Mouse (Mus musculus) embryonic facial prominence, embryonic 15.5 days (tissue): ENCODE results near the gene Tmem206. TPM values are rescaled to one million over a fixed set of nuclear protein-coding genes. Genes with fewer than 3 reads are reported as not detected.

Experiments used
- ATAC-seq: fragments of 200-750 bp; cut with Nextera tagmentation; 2 replicates; pipeline ENCODE4 v1.8.0; 2017; ENCODE audit warnings: low read depth, moderate TSS enrichment; ENCODE audit not compliant: insufficient number of reproducible peaks, low FRiP score, low TSS enrichment
- H3K27ac ChIP-seq: fragments of 300-500 bp; sonication (generic); replicated peaks from 2 replicates; pipeline ENCODE4 v1.5.1; 2015; ENCODE audit warnings: mild to moderate bottlenecking, inconsistent platforms
- H3K27me3 ChIP-seq: fragments of 300-500 bp; sonication (generic); 2 replicates; pipeline ENCODE4 v1.6.1; 2015; ENCODE audit warnings: inconsistent platforms
- H3K36me3 ChIP-seq: fragments of 300-500 bp; sonication (generic); 2 replicates; pipeline ENCODE4 v1.6.1; 2015; ENCODE audit warnings: mild to moderate bottlenecking, inconsistent platforms
- H3K4me1 ChIP-seq: fragments of 300-500 bp; sonication (generic); 2 replicates; pipeline ENCODE4 v1.6.1; 2015; ENCODE audit warnings: inconsistent platforms
- H3K4me2 ChIP-seq: fragments of 300-500 bp; sonication (generic); replicated peaks from 2 replicates; pipeline ENCODE4 v1.6.1; 2015; ENCODE audit warnings: mild to moderate bottlenecking, inconsistent platforms
- H3K4me3 ChIP-seq: fragments of 300-500 bp; sonication (generic); replicated peaks from 2 replicates; pipeline ENCODE4 v1.5.1; 2015; ENCODE audit warnings: mild to moderate bottlenecking, inconsistent platforms
- H3K9ac ChIP-seq: fragments of 300-500 bp; sonication (generic); 2 replicates; pipeline ENCODE4 v1.6.1; 2015; ENCODE audit warnings: inconsistent platforms
- H3K9me3 ChIP-seq: fragments of 300-500 bp; sonication (generic); replicated peaks from 2 replicates; pipeline ENCODE4 v1.6.1; 2016; ENCODE audit warnings: inconsistent platforms
- WGBS: fragments of 180-500 bp; shearing (Covaris S2); methylation state at CpG from one replicate; pipeline ENCODE4 v1.1.7; 2015; 5-methylcytosine and 5-hydroxymethylcytosine counted together
- polyA plus RNA-seq: library from polyadenylated mRNA; unstranded; fragments of >200 nt; fragmentation: Nextera tagmentation; extraction: Ambion mirVana; gene quantifications from 2 replicates; pipeline ENCODE4 v1.2.1, GENCODE M21; 2015

The Tmem206 gene
- polyA plus RNA-seq, 1 experiment from 2014 or later, result 17.9 TPM

DNA sequence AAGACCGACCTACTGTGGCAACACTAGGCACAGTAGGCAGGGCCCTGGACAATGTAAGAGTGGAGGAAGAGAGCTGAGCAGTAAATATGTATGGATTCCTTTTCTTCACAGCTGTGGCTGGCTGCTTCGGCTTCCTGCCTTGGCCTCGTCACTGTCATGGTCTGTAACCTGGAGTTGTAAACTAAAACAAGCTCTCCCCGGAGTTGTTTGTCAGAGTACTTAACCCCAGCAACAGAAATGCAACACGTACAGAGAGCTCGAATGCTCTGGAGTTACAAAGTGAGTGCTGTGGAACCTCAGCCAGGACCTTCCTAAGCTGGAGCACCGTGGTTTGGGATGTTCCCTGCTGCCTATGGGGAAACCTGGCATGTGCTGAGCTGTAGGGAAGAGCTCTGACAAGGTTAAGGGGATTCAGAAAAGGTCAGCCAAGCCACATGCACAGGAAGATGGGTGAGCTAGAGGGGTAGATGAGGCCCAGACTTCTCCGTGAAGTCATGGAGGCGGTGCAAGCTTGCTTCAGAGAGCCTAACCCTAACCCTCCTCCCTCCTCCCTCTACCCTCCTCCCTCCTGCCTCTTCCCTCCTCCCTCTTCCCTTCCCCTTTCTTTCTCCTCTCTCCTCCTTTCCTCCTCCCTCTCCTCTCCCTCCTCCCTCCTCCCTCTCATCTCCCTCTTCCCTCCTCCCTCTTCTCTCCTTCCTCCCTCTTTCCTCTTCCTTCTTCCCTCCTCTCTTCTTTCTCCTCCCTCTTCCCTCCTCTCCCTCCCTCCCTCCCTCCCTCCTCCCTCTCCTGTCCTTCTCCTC is 31.5 kb upstream of the Tmem206 start:
- no peak overlapping the region for H3K9ac ChIP-seq
- peaks cover 13% of the 10 kb centered on the region for H3K4me1 ChIP-seq
- H3K27me3 ChIP-seq, result no peaks in the 10 kb centered on the region
- WGBS, result 53% methylated on average over 9 of the region's 9 CpGs
- H3K4me3 ChIP-seq, result no peak overlapping the region
- no peaks in the 10 kb centered on the region for H3K9me3 ChIP-seq
- ATAC-seq, result no peak
- H3K36me3 ChIP-seq, result no peaks in the 10 kb centered on the region
- H3K4me2 ChIP-seq, result no peak overlapping the region
- no peak overlapping the region for H3K27ac ChIP-seq

DNA sequence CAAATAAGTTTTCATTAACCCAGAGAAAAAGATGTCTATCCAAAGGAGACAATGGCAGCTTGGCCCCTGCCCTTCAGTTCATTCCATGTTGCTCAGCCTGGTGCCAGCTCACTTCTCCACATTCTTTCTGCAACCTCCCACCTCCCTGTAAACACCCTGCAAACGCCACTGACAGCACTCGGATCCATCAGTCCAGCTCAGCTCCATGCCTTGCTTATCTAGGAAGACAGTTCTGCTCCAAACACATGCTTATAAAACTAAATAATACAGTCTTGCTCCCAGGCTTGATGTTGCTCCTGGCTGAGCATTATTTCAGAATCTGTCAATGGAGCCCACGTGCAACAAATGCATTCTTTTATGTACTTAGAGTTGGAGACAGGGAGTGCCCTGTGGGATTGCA is 29.9 kb upstream of the Tmem206 start:
- H3K4me3 ChIP-seq, result no peak overlapping the region
- 41% methylated on average over 3 of the region's 3 CpGs for WGBS
- peaks cover 13% of the 10 kb centered on the region for H3K4me1 ChIP-seq
- no peak overlapping the region for H3K27ac ChIP-seq
- H3K4me2 ChIP-seq, result no peak overlapping the region
- H3K36me3 ChIP-seq, result no peaks in the 10 kb centered on the region
- H3K27me3 ChIP-seq, result no peaks in the 10 kb centered on the region
- no peak overlapping the region for H3K9ac ChIP-seq
- no peak for ATAC-seq
- no peaks in the 10 kb centered on the region for H3K9me3 ChIP-seq

DNA sequence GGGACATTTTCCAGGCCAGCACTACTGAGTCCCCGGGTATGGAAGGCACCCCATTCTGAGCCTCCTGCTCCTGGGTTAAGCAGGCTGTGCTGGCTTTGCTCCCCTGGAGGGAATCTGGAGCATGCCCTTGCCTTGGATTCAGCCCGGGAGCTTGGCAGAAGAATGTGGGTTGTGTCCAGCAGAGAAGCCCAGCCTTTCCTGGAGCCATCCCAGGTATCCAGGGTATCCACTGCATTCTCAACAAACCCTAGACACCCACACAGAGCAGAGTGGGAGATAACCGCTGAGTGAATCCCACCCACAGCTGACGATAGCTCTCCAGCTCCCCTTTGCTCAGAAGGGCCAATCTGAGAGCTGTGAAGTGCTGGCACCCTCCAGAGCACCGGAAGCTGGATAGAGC is 29.3 kb upstream of the Tmem206 start:
- no peaks in the 10 kb centered on the region for H3K36me3 ChIP-seq
- 61% methylated on average over 5 of the region's 5 CpGs for WGBS
- H3K4me2 ChIP-seq, result no peak overlapping the region
- ATAC-seq, result no peak
- H3K9ac ChIP-seq, result no peak overlapping the region
- H3K4me1 ChIP-seq, result peaks cover 13% of the 10 kb centered on the region
- H3K4me3 ChIP-seq, result no peak overlapping the region
- H3K9me3 ChIP-seq, result no peaks in the 10 kb centered on the region
- 0 out of 2 replicates have a peak overlapping the region, but pooled peaks have one; percentile 34 for H3K27ac ChIP-seq
- no peaks in the 10 kb centered on the region for H3K27me3 ChIP-seq

GRCm38 (mm10) chr1:191298304-191298703 is 27.4 kb upstream of the Tmem206 start:
- Histone ChIP-seq H3K4me2 (no peak overlapping the region), H3K36me3 (no peaks in the 10 kb centered on the region), H3K9ac (no peak overlapping the region), H3K9me3 (no peaks in the 10 kb centered on the region), H3K4me1 (peaks cover 6% of the 10 kb centered on the region; the same call in 1 of the 2 replicates), H3K27me3 (no peaks in the 10 kb centered on the region), H3K4me3 (no peak overlapping the region), H3K27ac (no peak overlapping the region)
- 84% methylated on average over 4 of the region's 4 CpGs for WGBS
- ATAC-seq, result no peak

- Histone ChIP-seq H3K27me3 (no peaks in the 10 kb centered on the region), H3K9ac (no peak overlapping the region), H3K36me3 (no peaks in the 10 kb centered on the region), H3K4me3 (no peak overlapping the region), H3K27ac (no peak overlapping the region), H3K4me2 (no peak overlapping the region), H3K4me1 (peaks cover 6% of the 10 kb centered on the region; the same call in 1 of the 2 replicates), H3K9me3 (no peaks in the 10 kb centered on the region)
- no peak for ATAC-seq
- WGBS, result 53% methylated on average over 11 of the region's 11 CpGs
These were observed 26.3 kb upstream of the Tmem206 start for GRCm38 (mm10) chr1:191299215-191299942.

- 35% methylated on average over 4 of the region's 4 CpGs for WGBS
- no peak for ATAC-seq
- no peak overlapping the region for H3K27ac ChIP-seq
- no peaks in the 10 kb centered on the region for H3K27me3 ChIP-seq
- peaks cover 8% of the 10 kb centered on the region; the same call in 1 of the 2 replicates for H3K36me3 ChIP-seq
- H3K4me1 ChIP-seq, result no peaks in the 10 kb centered on the region
- no peak overlapping the region for H3K4me2 ChIP-seq
- H3K9ac ChIP-seq, result no peak overlapping the region
- H3K9me3 ChIP-seq, result no peaks in the 10 kb centered on the region
- no peak overlapping the region for H3K4me3 ChIP-seq
These were observed 23.8 kb upstream of the Tmem206 start for GRCm38 (mm10) chr1:191301903-191302302.

- no peaks in the 10 kb centered on the region for H3K4me1 ChIP-seq
- peaks cover 16% of the 10 kb centered on the region for H3K36me3 ChIP-seq
- H3K27me3 ChIP-seq, result no peaks in the 10 kb centered on the region
- no peak for ATAC-seq
- H3K4me3 ChIP-seq, result no peak overlapping the region
- H3K9ac ChIP-seq, result no peak overlapping the region
- H3K4me2 ChIP-seq, result no peak overlapping the region
- WGBS, result 63% methylated on average over 3 of the region's 3 CpGs
- H3K9me3 ChIP-seq, result no peaks in the 10 kb centered on the region
- H3K27ac ChIP-seq, result no peak overlapping the region
These were observed 22.0 kb upstream of the Tmem206 start for GRCm38 (mm10) chr1:191303736-191304135.

GRCm38 (mm10) chr1:191304216-191304615 is 21.5 kb upstream of the Tmem206 start:
- no peak overlapping the region for H3K4me2 ChIP-seq
- H3K9ac ChIP-seq, result no peak overlapping the region
- no peaks in the 10 kb centered on the region for H3K4me1 ChIP-seq
- ATAC-seq, result no peak
- H3K27ac ChIP-seq, result no peak overlapping the region
- no peak overlapping the region for H3K4me3 ChIP-seq
- peaks cover 16% of the 10 kb centered on the region for H3K36me3 ChIP-seq
- H3K9me3 ChIP-seq, result no peaks in the 10 kb centered on the region
- no peaks in the 10 kb centered on the region for H3K27me3 ChIP-seq
- WGBS, result 48% methylated on average over 6 of the region's 6 CpGs

- Histone ChIP-seq H3K4me1 (no peaks in the 10 kb centered on the region), H3K4me3 (no peak overlapping the region), H3K27ac (no peak overlapping the region), H3K4me2 (no peak overlapping the region), H3K36me3 (peaks cover 19% of the 10 kb centered on the region), H3K27me3 (no peaks in the 10 kb centered on the region), H3K9ac (no peak overlapping the region), H3K9me3 (no peaks in the 10 kb centered on the region)
- WGBS, result 49% methylated on average over 7 of the region's 7 CpGs
- ATAC-seq, result no peak
These were observed 20.1 kb upstream of the Tmem206 start for GRCm38 (mm10) chr1:191305610-191306009.

DNA sequence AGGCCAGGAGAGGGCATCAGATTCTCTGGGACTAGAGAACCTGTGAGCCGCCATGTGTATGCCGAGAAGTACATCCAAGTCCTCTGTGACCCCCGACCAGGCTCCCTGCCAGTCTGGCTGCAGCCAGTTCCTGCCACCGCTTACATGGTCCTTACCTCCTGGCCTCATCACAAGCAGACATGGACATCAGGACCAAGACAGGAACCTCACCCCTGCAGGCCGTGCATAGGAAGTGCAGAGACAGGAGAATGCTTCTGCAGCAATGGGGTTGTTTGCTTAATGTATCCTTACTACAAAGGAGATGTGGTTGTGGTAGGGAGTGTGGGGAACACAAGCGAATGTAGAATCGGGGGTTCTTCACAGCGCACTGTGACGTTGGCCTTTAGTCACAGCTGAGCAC is 19.4 kb upstream of the Tmem206 start:
- Histone ChIP-seq H3K36me3 (peaks cover 19% of the 10 kb centered on the region), H3K27me3 (no peaks in the 10 kb centered on the region), H3K27ac (no peak overlapping the region), H3K4me3 (no peak overlapping the region), H3K4me2 (no peak overlapping the region), H3K4me1 (no peaks in the 10 kb centered on the region), H3K9ac (no peak overlapping the region), H3K9me3 (no peaks in the 10 kb centered on the region)
- 88% methylated on average over 9 of the region's 9 CpGs for WGBS
- ATAC-seq, result no peak

- H3K4me1 ChIP-seq, result peaks cover 1% of the 10 kb centered on the region; the same call in 1 of the 2 replicates
- no peak overlapping the region for H3K4me2 ChIP-seq
- H3K36me3 ChIP-seq, result peaks cover 19% of the 10 kb centered on the region
- no peak overlapping the region for H3K9ac ChIP-seq
- ATAC-seq, result no peak
- WGBS, result 83% methylated on average over 9 of the region's 9 CpGs
- H3K27ac ChIP-seq, result no peak overlapping the region
- no peaks in the 10 kb centered on the region for H3K27me3 ChIP-seq
- H3K4me3 ChIP-seq, result no peak overlapping the region
- H3K9me3 ChIP-seq, result no peaks in the 10 kb centered on the region
These were observed 17.8 kb upstream of the Tmem206 start for GRCm38 (mm10) chr1:191307766-191308455.
